Mouse (Mus musculus): Measurements from ENCODE around the gene Csrnp1. TPM values are rescaled to one million over a fixed set of nuclear protein-coding genes. Genes with fewer than 3 reads are reported as not detected.
A peak's percentile ranks its signal among the peaks of the same experiment; 100 is the strongest.

Gene Csrnp1
- polyA plus RNA-seq, 1 experiment from 2014 or later, result 7.8 TPM

DNA sequence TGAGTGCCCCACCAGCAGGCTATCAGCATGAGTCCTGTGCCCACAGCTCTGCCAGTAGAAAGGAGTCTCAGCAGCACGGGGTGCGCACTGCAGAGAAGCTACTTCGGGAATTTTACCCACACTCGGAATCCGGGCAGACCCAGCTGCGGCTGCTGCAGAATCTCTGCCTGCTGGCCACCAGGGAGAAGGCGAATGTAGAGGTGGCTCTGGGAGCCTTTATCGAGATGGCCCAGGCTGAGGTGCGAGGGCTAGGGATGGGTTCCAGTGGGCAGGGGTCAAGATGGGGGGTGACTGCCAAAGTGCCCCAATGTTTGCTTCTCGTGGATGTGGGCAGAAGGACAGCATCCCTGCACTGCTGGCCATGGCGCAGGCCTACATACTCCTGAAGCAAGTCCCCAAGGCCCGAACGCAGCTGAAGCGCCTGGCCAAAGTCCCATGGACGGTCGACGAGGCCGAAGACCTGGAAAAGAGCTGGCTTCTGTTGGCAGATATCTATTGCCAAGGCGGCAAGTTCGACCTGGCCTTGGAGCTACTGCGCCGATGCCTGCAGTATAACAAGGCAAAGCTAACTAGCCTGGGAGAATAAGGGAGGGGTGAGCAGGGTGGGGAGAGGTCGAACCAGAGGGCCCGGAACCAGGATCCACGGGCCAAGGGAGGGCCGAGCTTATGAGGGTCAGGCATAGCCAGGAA, 18.1 kb downstream of the Csrnp1 start:
- Histone ChIP-seq H3K9ac (ENCODE audit: low read length) (no peak overlapping the region), H3K4me1 (ENCODE audit: control insufficient read depth, insufficient read depth, low read length) (peaks cover 16% of the 10 kb centered on the region), H3K9me3 (replicated peaks; ENCODE audit: control insufficient read depth, low read length) (no peaks in the 10 kb centered on the region), H3K36me3 (ENCODE audit: control insufficient read depth, insufficient read depth, low read length) (no peaks in the 10 kb centered on the region), H3K27ac (ENCODE audit: low read length) (no peak overlapping the region), H3K27me3 (ENCODE audit: control insufficient read depth, insufficient read depth, low read length) (no peaks in the 10 kb centered on the region), H3K4me3 (replicated peaks; ENCODE audit: low read length) (no peak overlapping the region), H3K4me2 (ENCODE audit: low read depth, low read length) (no peak overlapping the region)
- 86% methylated on average over 26 of the region's 26 CpGs for WGBS
- ATAC-seq (ENCODE audit: insufficient read depth, low FRiP score), result no peak

GRCm38 (mm10) chr9:119965186-119965585, 19.3 kb downstream of the Csrnp1 start:
- H3K9me3 ChIP-seq (replicated peaks; ENCODE audit: control insufficient read depth, low read length), result no peaks in the 10 kb centered on the region
- WGBS, result 61% methylated on average over 3 of the region's 3 CpGs
- no peak overlapping the region for H3K4me2 ChIP-seq (ENCODE audit: low read depth, low read length)
- no peak overlapping the region for H3K27ac ChIP-seq (ENCODE audit: low read length)
- no peaks in the 10 kb centered on the region for H3K36me3 ChIP-seq (ENCODE audit: control insufficient read depth, insufficient read depth, low read length)
- H3K4me1 ChIP-seq (ENCODE audit: control insufficient read depth, insufficient read depth, low read length), result peaks cover 4% of the 10 kb centered on the region; the same call in 1 of the 2 replicates
- H3K9ac ChIP-seq (ENCODE audit: low read length), result no peak overlapping the region
- no peak overlapping the region for H3K4me3 ChIP-seq (replicated peaks; ENCODE audit: low read length)
- H3K27me3 ChIP-seq (ENCODE audit: control insufficient read depth, insufficient read depth, low read length), result no peaks in the 10 kb centered on the region
- ATAC-seq (ENCODE audit: insufficient read depth, low FRiP score), result no peak

- H3K4me2 ChIP-seq (ENCODE audit: low read depth, low read length), result no peak overlapping the region
- no peaks in the 10 kb centered on the region for H3K36me3 ChIP-seq (ENCODE audit: control insufficient read depth, insufficient read depth, low read length)
- H3K4me3 ChIP-seq (replicated peaks; ENCODE audit: low read length), result no peak overlapping the region
- H3K9ac ChIP-seq (ENCODE audit: low read length), result no peak overlapping the region
- no peaks in the 10 kb centered on the region for H3K27me3 ChIP-seq (ENCODE audit: control insufficient read depth, insufficient read depth, low read length)
- H3K27ac ChIP-seq (ENCODE audit: low read length), result no peak overlapping the region
- 61% methylated on average over 3 of the region's 3 CpGs for WGBS
- H3K4me1 ChIP-seq (ENCODE audit: control insufficient read depth, insufficient read depth, low read length), result peaks cover 3% of the 10 kb centered on the region; the same call in 1 of the 2 replicates
- no peaks in the 10 kb centered on the region for H3K9me3 ChIP-seq (replicated peaks; ENCODE audit: control insufficient read depth, low read length)
- ATAC-seq (ENCODE audit: insufficient read depth, low FRiP score), result no peak
These were observed 20.3 kb downstream of the Csrnp1 start for GRCm38 (mm10) chr9:119964206-119964605.

DNA sequence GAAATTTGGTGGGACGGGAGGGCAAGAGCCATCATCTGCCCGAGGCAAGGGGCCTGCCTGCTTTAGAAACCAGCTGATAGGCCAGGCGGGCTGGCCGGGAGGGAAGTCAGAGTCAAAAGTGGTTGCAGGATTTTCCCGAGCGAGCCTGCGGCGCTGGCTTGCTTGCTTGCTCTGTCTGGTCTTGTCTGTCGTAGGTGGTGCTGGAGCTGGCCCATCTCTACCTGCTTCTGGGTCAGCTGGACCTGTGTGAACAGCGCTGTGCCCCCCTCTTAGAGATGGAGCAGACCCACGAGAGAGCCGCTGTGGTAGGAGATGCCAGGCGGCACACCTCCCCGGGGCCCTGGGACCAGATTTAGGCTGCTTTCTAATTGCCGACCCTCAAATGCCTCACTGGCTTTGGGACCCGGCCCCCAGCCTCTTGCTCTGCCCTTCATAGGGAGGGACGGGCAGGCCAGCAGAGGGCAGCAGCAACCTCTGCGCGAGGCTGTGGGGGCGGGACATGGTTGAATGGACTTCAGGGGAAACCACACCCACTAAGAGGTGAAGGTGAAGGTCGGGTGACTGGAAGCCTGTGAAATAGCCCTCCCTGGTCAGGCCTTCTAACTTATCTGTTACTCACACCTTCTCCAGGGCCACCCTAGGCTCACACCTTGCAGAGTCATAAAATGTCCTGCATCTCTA, 21.3 kb downstream of the Csrnp1 start:
- Histone ChIP-seq H3K4me2 (ENCODE audit: low read depth, low read length) (0 out of 2 replicates have a peak overlapping the region, but pooled peaks have one; percentile 4), H3K27ac (ENCODE audit: low read length) (no peak overlapping the region), H3K4me3 (replicated peaks; ENCODE audit: low read length) (no peak overlapping the region), H3K9ac (ENCODE audit: low read length) (peak overlapping the region; percentile 52; the same call in 1 of the 2 replicates), H3K9me3 (replicated peaks; ENCODE audit: control insufficient read depth, low read length) (no peaks in the 10 kb centered on the region), H3K36me3 (ENCODE audit: control insufficient read depth, insufficient read depth, low read length) (no peaks in the 10 kb centered on the region), H3K4me1 (ENCODE audit: control insufficient read depth, insufficient read depth, low read length) (peaks cover 3% of the 10 kb centered on the region; the same call in 1 of the 2 replicates), H3K27me3 (ENCODE audit: control insufficient read depth, insufficient read depth, low read length) (no peaks in the 10 kb centered on the region)
- WGBS, result 18% methylated on average over 21 of the region's 21 CpGs
- peak; percentile 80 for ATAC-seq (ENCODE audit: insufficient read depth, low FRiP score)

DNA sequence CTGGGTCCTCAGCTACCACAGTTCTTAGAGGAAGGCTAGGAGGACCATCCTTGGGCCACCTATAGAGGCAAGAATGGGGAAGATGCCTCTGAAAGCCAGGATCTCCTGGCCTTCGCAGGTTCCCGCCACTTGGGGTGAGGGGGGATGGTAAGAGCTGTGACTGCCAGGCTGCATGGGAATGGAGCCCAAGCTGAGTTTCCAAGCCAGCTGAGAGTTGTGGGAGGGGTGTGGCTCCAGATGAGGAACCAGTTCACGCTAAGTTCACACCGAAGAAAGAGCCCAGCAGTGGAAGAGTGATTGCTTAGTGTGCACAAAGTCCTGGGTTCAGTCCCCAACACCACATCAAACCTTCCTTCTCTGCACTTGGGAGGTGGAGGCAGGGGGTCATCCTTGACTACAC, 22.2 kb downstream of the Csrnp1 start:
- peaks cover 3% of the 10 kb centered on the region; the same call in 1 of the 2 replicates for H3K4me1 ChIP-seq (ENCODE audit: control insufficient read depth, insufficient read depth, low read length)
- no peak overlapping the region for H3K4me2 ChIP-seq (ENCODE audit: low read depth, low read length)
- H3K4me3 ChIP-seq (replicated peaks; ENCODE audit: low read length), result no peak overlapping the region
- WGBS, result 45% methylated on average over 4 of the region's 4 CpGs
- H3K36me3 ChIP-seq (ENCODE audit: control insufficient read depth, insufficient read depth, low read length), result no peaks in the 10 kb centered on the region
- H3K27ac ChIP-seq (ENCODE audit: low read length), result no peak overlapping the region
- no peak for ATAC-seq (ENCODE audit: insufficient read depth, low FRiP score)
- no peak overlapping the region for H3K9ac ChIP-seq (ENCODE audit: low read length)
- H3K9me3 ChIP-seq (replicated peaks; ENCODE audit: control insufficient read depth, low read length), result no peaks in the 10 kb centered on the region
- no peaks in the 10 kb centered on the region for H3K27me3 ChIP-seq (ENCODE audit: control insufficient read depth, insufficient read depth, low read length)

GRCm38 (mm10) chr9:119958835-119959234, 25.6 kb downstream of the Csrnp1 start:
- no peak overlapping the region for H3K27ac ChIP-seq (ENCODE audit: low read length)
- no peaks in the 10 kb centered on the region for H3K27me3 ChIP-seq (ENCODE audit: control insufficient read depth, insufficient read depth, low read length)
- no peak for ATAC-seq (ENCODE audit: insufficient read depth, low FRiP score)
- peaks cover 3% of the 10 kb centered on the region; the same call in 1 of the 2 replicates for H3K4me1 ChIP-seq (ENCODE audit: control insufficient read depth, insufficient read depth, low read length)
- H3K9me3 ChIP-seq (replicated peaks; ENCODE audit: control insufficient read depth, low read length), result no peaks in the 10 kb centered on the region
- no peak overlapping the region for H3K9ac ChIP-seq (ENCODE audit: low read length)
- H3K36me3 ChIP-seq (ENCODE audit: control insufficient read depth, insufficient read depth, low read length), result no peaks in the 10 kb centered on the region
- no peak overlapping the region for H3K4me2 ChIP-seq (ENCODE audit: low read depth, low read length)
- no peak overlapping the region for H3K4me3 ChIP-seq (replicated peaks; ENCODE audit: low read length)
- 76% methylated on average over 9 of the region's 9 CpGs for WGBS

DNA sequence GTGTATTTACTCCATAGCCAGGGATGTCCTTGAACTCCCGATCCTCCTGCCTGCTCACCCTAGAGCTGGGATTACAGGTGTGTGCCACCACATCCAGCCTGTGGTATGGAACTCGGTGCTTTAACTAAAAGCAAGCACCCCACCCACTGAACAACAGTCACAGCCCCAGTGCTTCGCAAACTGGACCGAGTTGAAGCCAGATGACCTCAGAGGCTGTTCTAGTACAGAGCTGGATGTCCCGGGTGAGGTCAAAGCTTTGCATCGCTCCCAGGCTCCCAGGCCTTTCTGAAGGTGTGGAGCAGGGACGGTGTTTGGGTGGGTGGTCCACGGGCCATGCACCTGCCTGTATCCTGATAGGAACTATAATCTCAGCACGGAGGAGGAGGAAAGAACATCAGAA, 33.1 kb downstream of the Csrnp1 start:
- Histone ChIP-seq H3K9me3 (replicated peaks; ENCODE audit: control insufficient read depth, low read length) (no peaks in the 10 kb centered on the region), H3K27me3 (ENCODE audit: control insufficient read depth, insufficient read depth, low read length) (no peaks in the 10 kb centered on the region), H3K4me3 (replicated peaks; ENCODE audit: low read length) (no peak overlapping the region), H3K4me2 (ENCODE audit: low read depth, low read length) (no peak overlapping the region), H3K36me3 (ENCODE audit: control insufficient read depth, insufficient read depth, low read length) (no peaks in the 10 kb centered on the region), H3K4me1 (ENCODE audit: control insufficient read depth, insufficient read depth, low read length) (peaks cover 10% of the 10 kb centered on the region), H3K27ac (ENCODE audit: low read length) (no peak overlapping the region), H3K9ac (ENCODE audit: low read length) (no peak overlapping the region)
- no peak for ATAC-seq (ENCODE audit: insufficient read depth, low FRiP score)
- WGBS, result 82% methylated on average over 9 of the region's 9 CpGs

DNA sequence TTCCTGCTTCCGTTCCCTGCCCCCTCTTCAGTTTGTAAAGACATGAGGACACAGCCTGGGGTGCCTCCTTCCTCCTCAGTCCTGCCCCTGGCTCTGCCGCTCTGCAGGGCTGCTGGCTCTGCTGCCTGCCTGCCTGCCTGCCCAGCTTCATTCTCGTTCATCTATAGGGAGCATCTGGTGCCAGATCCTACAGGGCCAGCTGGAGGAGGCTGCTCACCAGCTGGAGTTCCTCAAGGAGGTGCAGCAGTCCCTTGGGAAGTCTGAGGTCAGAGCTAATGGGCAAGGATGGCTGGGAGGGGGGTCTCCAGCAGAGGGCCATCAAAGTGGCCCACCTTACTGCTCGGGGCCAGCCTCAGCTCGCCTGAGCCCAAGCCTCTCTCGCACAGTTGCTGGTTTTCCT, 34.0 kb downstream of the Csrnp1 start:
- Histone ChIP-seq H3K27ac (ENCODE audit: low read length) (no peak overlapping the region), H3K4me2 (ENCODE audit: low read depth, low read length) (no peak overlapping the region), H3K9ac (ENCODE audit: low read length) (no peak overlapping the region), H3K4me1 (ENCODE audit: control insufficient read depth, insufficient read depth, low read length) (peaks cover 10% of the 10 kb centered on the region), H3K4me3 (replicated peaks; ENCODE audit: low read length) (no peak overlapping the region), H3K36me3 (ENCODE audit: control insufficient read depth, insufficient read depth, low read length) (no peaks in the 10 kb centered on the region), H3K9me3 (replicated peaks; ENCODE audit: control insufficient read depth, low read length) (no peaks in the 10 kb centered on the region), H3K27me3 (ENCODE audit: control insufficient read depth, insufficient read depth, low read length) (no peaks in the 10 kb centered on the region)
- WGBS, result 42% methylated on average over 6 of the region's 6 CpGs
- ATAC-seq (ENCODE audit: insufficient read depth, low FRiP score), result peak; percentile 41; the same call in 1 of the 2 replicates

- H3K36me3 ChIP-seq (ENCODE audit: control insufficient read depth, insufficient read depth, low read length), result no peaks in the 10 kb centered on the region
- WGBS, result 29% methylated on average over 3 of the region's 3 CpGs
- H3K4me3 ChIP-seq (replicated peaks; ENCODE audit: low read length), result no peak overlapping the region
- H3K27me3 ChIP-seq (ENCODE audit: control insufficient read depth, insufficient read depth, low read length), result no peaks in the 10 kb centered on the region
- no peaks in the 10 kb centered on the region for H3K9me3 ChIP-seq (replicated peaks; ENCODE audit: control insufficient read depth, low read length)
- H3K27ac ChIP-seq (ENCODE audit: low read length), result no peak overlapping the region
- H3K4me1 ChIP-seq (ENCODE audit: control insufficient read depth, insufficient read depth, low read length), result peaks cover 10% of the 10 kb centered on the region
- no peak overlapping the region for H3K4me2 ChIP-seq (ENCODE audit: low read depth, low read length)
- H3K9ac ChIP-seq (ENCODE audit: low read length), result peak overlapping the region; percentile 5; the same call in 1 of the 2 replicates
- no peak for ATAC-seq (ENCODE audit: insufficient read depth, low FRiP score)
These were observed 35.7 kb downstream of the Csrnp1 start for GRCm38 (mm10) chr9:119948804-119949203.

Data from stomach, embryonic 16.5 days (tissue).